Mouse (Mus musculus) intestine, embryonic 16.5 days (tissue): ENCODE measurements around the gene Ptprn2. TPM values are rescaled to one million over a fixed set of nuclear protein-coding genes. Genes with fewer than 3 reads are reported as not detected.

ENCODE experiments used
- ATAC-seq: fragments of 200-750 bp; cut with Nextera tagmentation; 2 replicates; pipeline ENCODE4 v1.8.0; 2017; ENCODE audit warnings: moderate TSS enrichment, moderate library complexity
- H3K27ac ChIP-seq: fragments of 300-500 bp; sonication (generic); 2 replicates; pipeline ENCODE4 v1.5.1; 2014; ENCODE audit warnings: mild to moderate bottlenecking, low read length
- H3K27me3 ChIP-seq: fragments of 300-500 bp; sonication (generic); replicated peaks from 2 replicates; pipeline ENCODE4 v1.6.1; 2014; ENCODE audit warnings: low read length, control low read depth, mixed read lengths; ENCODE audit not compliant: control insufficient read depth, insufficient read depth
- H3K36me3 ChIP-seq: fragments of 300-500 bp; sonication (generic); 2 replicates; pipeline ENCODE4 v1.6.1; 2014; ENCODE audit warnings: low read length, control low read depth; ENCODE audit not compliant: control insufficient read depth, insufficient read depth
- H3K4me1 ChIP-seq: fragments of 300-500 bp; sonication (generic); 2 replicates; pipeline ENCODE4 v1.6.1; 2014; ENCODE audit warnings: low read length, control low read depth, mixed read lengths; ENCODE audit not compliant: control insufficient read depth, insufficient read depth
- H3K4me2 ChIP-seq: fragments of 300-500 bp; sonication (generic); 2 replicates; pipeline ENCODE4 v1.6.1; 2014; ENCODE audit warnings: low read depth, low read length, control low read depth
- H3K4me3 ChIP-seq: fragments of 300-500 bp; sonication (generic); 2 replicates; pipeline ENCODE4 v1.5.1; 2014; ENCODE audit warnings: mild to moderate bottlenecking, low read length
- H3K9ac ChIP-seq: fragments of 300-500 bp; sonication (generic); 2 replicates; pipeline ENCODE4 v1.6.1; 2014; ENCODE audit warnings: low read depth, low read length
- H3K9me3 ChIP-seq: fragments of 300-500 bp; sonication (generic); 2 replicates; pipeline ENCODE4 v1.6.1; 2016; ENCODE audit warnings: low read length, control low read depth; ENCODE audit not compliant: control insufficient read depth
- WGBS: fragments of 180-500 bp; shearing (Covaris S2); extraction: QIAGEN DNeasy Blood & Tissue Kit; methylation state at CpG from one replicate; pipeline ENCODE4 v1.1.7; 2014; 5-methylcytosine and 5-hydroxymethylcytosine counted together
- polyA plus RNA-seq: library from polyadenylated mRNA; unstranded; fragments of >200 nt; fragmentation: Nextera tagmentation; extraction: Ambion mirVana; gene quantifications from 2 replicates; pipeline ENCODE4 v1.2.1, GENCODE M21; 2015

Gene Ptprn2
- polyA plus RNA-seq, 1 experiment from 2014 or later = 1.8 TPM

- WGBS = 74% methylated on average over 3 of the region's 3 CpGs
- no peak for ATAC-seq
- Histone ChIP-seq H3K4me2 (no peak overlapping the region), H3K27me3 (peaks cover 88% of the 10 kb centered on the region), H3K9ac (no peak overlapping the region), H3K9me3 (no peaks in the 10 kb centered on the region), H3K4me1 (peaks cover 17% of the 10 kb centered on the region), H3K4me3 (no peak overlapping the region), H3K36me3 (no peaks in the 10 kb centered on the region), H3K27ac (no peak overlapping the region)
Observed at GRCm38 (mm10) chr12:117156786-117157185, 671.3 kb downstream of the Ptprn2 start.

- no peak overlapping the region for H3K27ac ChIP-seq
- no peak for ATAC-seq
- no peak overlapping the region for H3K4me3 ChIP-seq
- H3K9me3 ChIP-seq = no peaks in the 10 kb centered on the region
- peaks cover 83% of the 10 kb centered on the region for H3K27me3 ChIP-seq
- no peak overlapping the region for H3K9ac ChIP-seq
- no peak overlapping the region for H3K4me2 ChIP-seq
- WGBS = 66% methylated on average over 2 of the region's 2 CpGs
- H3K36me3 ChIP-seq = no peaks in the 10 kb centered on the region
- peaks cover 17% of the 10 kb centered on the region for H3K4me1 ChIP-seq
Observed at GRCm38 (mm10) chr12:117157249-117157648, 671.7 kb downstream of the Ptprn2 start.

- H3K4me1 ChIP-seq = peaks cover 17% of the 10 kb centered on the region
- H3K4me3 ChIP-seq = no peak overlapping the region
- no peaks in the 10 kb centered on the region for H3K36me3 ChIP-seq
- peaks cover 78% of the 10 kb centered on the region for H3K27me3 ChIP-seq
- H3K4me2 ChIP-seq = no peak overlapping the region
- no peak overlapping the region for H3K27ac ChIP-seq
- no peak for ATAC-seq
- no peak overlapping the region for H3K9ac ChIP-seq
- H3K9me3 ChIP-seq = no peaks in the 10 kb centered on the region
- WGBS = 22% methylated on average over 9 of the region's 9 CpGs
Observed at GRCm38 (mm10) chr12:117157660-117158386, 672.3 kb downstream of the Ptprn2 start.

GRCm38 (mm10) chr12:117158950-117159668, 673.6 kb downstream of the Ptprn2 start:
- no peak for ATAC-seq
- Histone ChIP-seq H3K27ac (no peak overlapping the region), H3K4me3 (no peak overlapping the region), H3K9ac (no peak overlapping the region), H3K4me2 (no peak overlapping the region), H3K4me1 (peaks cover 17% of the 10 kb centered on the region), H3K9me3 (no peaks in the 10 kb centered on the region), H3K27me3 (peaks cover 65% of the 10 kb centered on the region), H3K36me3 (no peaks in the 10 kb centered on the region)
- 15% methylated on average over 17 of the region's 17 CpGs for WGBS

GRCm38 (mm10) chr12:117159669-117160210, 674.2 kb downstream of the Ptprn2 start:
- Histone ChIP-seq H3K4me3 (peak overlapping the region; percentile 24), H3K27me3 (peaks cover 58% of the 10 kb centered on the region), H3K36me3 (no peaks in the 10 kb centered on the region), H3K9me3 (no peaks in the 10 kb centered on the region), H3K9ac (no peak overlapping the region), H3K27ac (no peak overlapping the region), H3K4me2 (peak overlapping the region; percentile 26), H3K4me1 (peaks cover 11% of the 10 kb centered on the region; the same call in 1 of the 2 replicates)
- ATAC-seq = no peak
- WGBS = 7% methylated on average over 15 of the region's 15 CpGs

GRCm38 (mm10) chr12:117160211-117160891, 674.8 kb downstream of the Ptprn2 start:
- no peak for ATAC-seq
- no peaks in the 10 kb centered on the region for H3K36me3 ChIP-seq
- H3K4me2 ChIP-seq = peak overlapping the region; percentile 26
- peaks cover 52% of the 10 kb centered on the region for H3K27me3 ChIP-seq
- no peak overlapping the region for H3K27ac ChIP-seq
- peaks cover 11% of the 10 kb centered on the region; the same call in 1 of the 2 replicates for H3K4me1 ChIP-seq
- H3K4me3 ChIP-seq = peak overlapping the region; percentile 24
- WGBS = 7% methylated on average over 30 of the region's 30 CpGs
- H3K9me3 ChIP-seq = no peaks in the 10 kb centered on the region
- H3K9ac ChIP-seq = no peak overlapping the region

- H3K27me3 ChIP-seq = peaks cover 39% of the 10 kb centered on the region
- WGBS = 56% methylated on average over 3 of the region's 3 CpGs
- H3K36me3 ChIP-seq = no peaks in the 10 kb centered on the region
- peaks cover 11% of the 10 kb centered on the region; the same call in 1 of the 2 replicates for H3K4me1 ChIP-seq
- no peak overlapping the region for H3K27ac ChIP-seq
- H3K9ac ChIP-seq = no peak overlapping the region
- H3K4me2 ChIP-seq = no peak overlapping the region
- H3K4me3 ChIP-seq = no peak overlapping the region
- ATAC-seq = no peak
- H3K9me3 ChIP-seq = no peaks in the 10 kb centered on the region
Observed at GRCm38 (mm10) chr12:117162180-117162579, 676.7 kb downstream of the Ptprn2 start.

GRCm38 (mm10) chr12:117163789-117164188, 678.3 kb downstream of the Ptprn2 start:
- no peak overlapping the region for H3K27ac ChIP-seq
- no peak for ATAC-seq
- no peak overlapping the region for H3K4me2 ChIP-seq
- peaks cover 23% of the 10 kb centered on the region for H3K27me3 ChIP-seq
- H3K9ac ChIP-seq = no peak overlapping the region
- H3K4me1 ChIP-seq = peaks cover 11% of the 10 kb centered on the region; the same call in 1 of the 2 replicates
- H3K4me3 ChIP-seq = no peak overlapping the region
- no peaks in the 10 kb centered on the region for H3K9me3 ChIP-seq
- 39% methylated on average over 3 of the region's 3 CpGs for WGBS
- no peaks in the 10 kb centered on the region for H3K36me3 ChIP-seq

- Histone ChIP-seq H3K9ac (no peak overlapping the region), H3K4me2 (no peak overlapping the region), H3K27ac (no peak overlapping the region), H3K36me3 (no peaks in the 10 kb centered on the region), H3K27me3 (peaks cover 5% of the 10 kb centered on the region; the same call in 1 of the 2 replicates), H3K9me3 (no peaks in the 10 kb centered on the region), H3K4me1 (no peaks in the 10 kb centered on the region), H3K4me3 (no peak overlapping the region)
- ATAC-seq = no peak
- WGBS = 85% methylated on average over 5 of the region's 5 CpGs
Observed at GRCm38 (mm10) chr12:117166266-117166665, 680.7 kb downstream of the Ptprn2 start.
